Mouse (Mus musculus): ENCODE measurements at regions not wholly inside any gene's neighbourhood (a gene's known extent, or its start where the extent isn't known, plus 50 kb on each side); places are given as distances from the start of the nearest gene placed in this dataset.

DNA sequence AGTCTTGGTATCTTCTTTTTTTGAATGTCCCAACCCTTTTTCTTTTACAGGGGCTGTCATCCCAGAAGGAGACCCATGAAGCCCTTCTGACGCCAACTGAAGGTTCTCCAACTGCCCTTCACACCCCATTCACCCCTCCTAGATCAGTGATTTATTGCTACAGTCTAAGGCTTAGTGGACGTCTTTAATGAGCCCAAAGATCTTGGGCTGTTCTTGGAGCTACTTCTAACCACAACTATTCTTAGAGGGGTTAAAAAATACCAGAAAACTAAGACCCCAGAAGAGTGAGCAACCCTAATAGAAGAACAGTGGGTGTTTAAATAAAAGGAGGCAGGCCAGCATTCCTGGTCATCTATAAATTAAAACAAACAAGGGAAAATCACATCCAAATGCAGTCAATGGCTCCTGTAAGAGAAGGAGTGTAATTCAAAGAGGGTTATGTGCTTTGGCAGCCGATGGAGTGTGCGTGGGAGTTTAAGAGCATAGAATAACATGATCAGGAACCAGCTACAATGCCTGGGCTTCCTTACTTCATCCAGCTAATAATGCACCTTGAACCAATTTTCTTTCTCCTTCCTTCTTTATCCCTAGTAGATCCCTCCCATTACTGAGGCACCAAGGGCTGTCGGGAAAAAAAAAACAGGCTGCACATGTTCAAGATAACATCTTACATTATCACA is 113.3 kb downstream of the Qpct start:
- no peak for DNase-seq (ENCODE audit: low spot score)

- peak; percentile 23 for DNase-seq (ENCODE audit: low spot score)
These were observed 112.3 kb downstream of the Qpct start for GRCm38 (mm10) chr17:79163983-79164382.

GRCm38 (mm10) chr17:79154138-79154537 is 102.4 kb downstream of the Qpct start:
- DNase-seq (ENCODE audit: low spot score): no peak

DNA sequence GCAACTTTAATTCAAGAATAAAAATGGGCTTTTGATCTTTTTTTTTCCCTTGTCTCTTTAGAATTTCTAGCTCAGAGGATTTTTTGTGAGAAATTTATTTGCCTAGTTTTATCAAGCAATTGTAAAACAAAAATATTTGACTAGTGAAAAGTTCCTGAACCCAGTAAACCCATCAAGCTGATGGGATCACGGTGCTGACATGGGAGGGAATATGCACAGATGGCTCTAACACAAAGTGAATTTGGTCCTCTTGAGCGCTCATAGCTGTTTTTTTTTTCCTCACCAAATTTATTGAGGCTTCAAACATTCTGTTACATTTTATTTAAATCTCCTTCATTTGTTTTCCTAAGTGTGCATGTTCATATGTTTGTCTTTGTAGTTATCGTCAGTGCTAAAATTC is 101.1 kb downstream of the Qpct start:
- no peak for DNase-seq (ENCODE audit: low spot score)

DNA sequence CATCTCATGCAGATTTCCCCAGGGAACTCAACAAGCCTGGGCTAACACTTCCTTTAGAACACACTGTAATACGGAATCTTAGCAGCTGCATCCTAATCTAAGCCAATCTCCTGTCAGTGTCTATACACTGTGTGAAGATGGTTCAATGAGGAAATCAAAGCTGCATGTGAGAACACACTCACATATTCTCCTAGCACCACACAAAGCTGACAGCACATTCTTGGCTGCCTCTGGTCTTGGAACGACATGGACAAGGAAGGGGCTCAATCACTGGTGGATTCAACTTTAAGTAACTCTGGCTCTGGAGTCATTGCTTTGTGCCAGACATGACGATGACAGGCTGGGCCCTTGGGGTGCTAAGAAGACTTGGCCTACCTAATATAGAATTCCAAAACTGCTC is 96.2 kb downstream of the Qpct start:
- DNase-seq (ENCODE audit: low spot score): no peak

GRCm38 (mm10) chr17:79144913-79145625 is 93.4 kb downstream of the Qpct start:
- DNase-seq (ENCODE audit: low spot score): no peak

DNA sequence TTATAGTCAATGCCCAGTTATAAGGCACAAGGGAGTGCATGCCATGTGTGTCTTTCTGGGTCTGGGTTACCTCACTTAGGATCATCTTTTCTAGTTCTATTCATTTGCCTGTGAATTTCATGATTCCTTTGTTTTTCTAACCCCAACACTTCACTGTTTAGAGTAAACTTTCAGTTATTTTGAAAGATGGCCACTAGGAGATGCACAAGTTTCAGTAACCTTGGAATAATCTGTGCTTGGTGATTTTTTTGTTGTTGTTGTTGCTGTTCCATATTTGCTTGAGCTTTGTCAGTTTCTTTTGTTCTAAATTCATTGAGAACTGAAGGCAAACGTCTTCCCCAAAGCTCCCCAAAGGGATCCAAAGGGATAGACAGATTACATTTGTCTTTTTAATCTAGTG is 91.3 kb downstream of the Qpct start:
- DNase-seq (ENCODE audit: low spot score): no peak

Data from testis, postnatal 14 days (tissue).